Mouse (Mus musculus) thymus, adult 2 months (tissue): ENCODE results near the gene Rnpepl1.

Experiments
- CTCF ChIP-seq: fragments of 200-500 bp; IDR thresholded peaks from 2 replicates; pipeline ENCODE4 v1.5.1; 2012; ENCODE audit warnings: mild to moderate bottlenecking, control low read depth, low read length, moderate library complexity, borderline replicate concordance; ENCODE audit not compliant: control insufficient read depth, poor library complexity, insufficient read depth; ENCODE audit errors: extremely low read depth
- POLR2A ChIP-seq: fragments of 200-500 bp; IDR thresholded peaks from 2 replicates; pipeline ENCODE4 v1.6.1; 2012; ENCODE audit warnings: mild to moderate bottlenecking, low read length, control low read depth, moderate library complexity; ENCODE audit not compliant: control insufficient read depth, poor library complexity, insufficient read depth; ENCODE audit errors: extremely low read depth

DNA sequence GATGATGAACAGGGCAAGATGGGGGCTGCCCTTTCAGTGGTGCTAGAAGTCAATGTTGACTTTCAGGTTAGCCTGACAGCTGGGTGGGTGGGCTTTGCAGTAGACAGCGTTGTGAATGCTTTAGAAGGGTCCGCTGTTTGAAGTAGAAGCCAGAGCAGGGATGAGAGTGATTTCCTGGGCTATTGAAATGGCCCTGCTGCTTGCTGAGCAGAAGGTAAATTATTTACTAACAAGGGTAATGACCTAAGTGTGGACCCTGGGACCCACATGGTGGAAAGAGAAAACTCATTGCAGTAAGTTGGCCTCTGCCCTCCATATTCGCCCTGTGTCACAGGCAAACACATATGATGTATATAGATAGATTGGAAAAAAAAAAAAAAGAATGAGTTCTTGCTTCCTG, 25.9 kb downstream of the Rnpepl1 start:
- TF ChIP-seq POLR2A (no peak), CTCF (no peak)
